Mouse (Mus musculus) spleen, postnatal 0 days (tissue): ENCODE data around the gene Mpc1. TPM values are rescaled to one million over a fixed set of nuclear protein-coding genes. Genes with fewer than 3 reads are reported as not detected.

Source experiments
- polyA plus RNA-seq: library from polyadenylated mRNA; unstranded; fragments of >200 nt; fragmentation: Nextera tagmentation; extraction: Ambion mirVana; gene quantifications from 2 replicates; pipeline ENCODE4 v1.2.1, GENCODE M21; 2015

Mpc1 gene
- 145 and 155 TPM in 2 replicates for polyA plus RNA-seq

DNA sequence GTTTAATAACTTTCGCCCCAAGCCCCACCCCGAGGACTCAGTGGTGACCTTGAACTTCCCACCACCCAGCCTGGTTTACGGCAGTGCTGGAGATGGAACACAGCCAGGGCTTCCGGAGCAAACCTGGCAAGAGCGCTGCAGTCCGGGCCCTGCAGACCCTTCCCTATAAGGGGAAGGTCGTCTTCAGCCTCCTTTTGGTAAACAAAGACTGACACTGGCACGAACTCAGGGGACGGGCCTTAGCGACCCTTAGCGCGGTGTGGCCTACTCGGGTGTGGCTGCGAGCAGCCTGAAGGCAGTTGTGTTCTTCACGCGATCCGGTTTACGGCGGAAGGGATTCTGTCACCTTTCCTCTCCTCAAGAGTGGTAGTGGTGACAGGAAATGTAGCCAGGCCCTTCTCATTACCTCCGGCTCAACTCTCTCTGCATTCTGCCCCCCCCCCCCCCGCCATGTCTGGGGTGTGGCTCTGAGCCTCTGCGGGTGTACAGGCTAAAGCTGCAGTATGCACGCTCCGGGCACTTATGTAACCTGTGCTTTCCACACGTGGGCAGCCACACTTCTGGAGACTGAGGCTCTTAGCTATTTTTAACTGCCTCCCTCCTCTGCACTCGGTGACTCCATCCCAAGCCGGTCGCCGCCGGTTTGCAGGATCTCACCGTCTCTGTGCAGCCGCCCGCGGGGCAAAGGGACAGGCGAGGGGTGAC lies at the start of gene Mpc1:
Mpc1 (plus strand) TSS at position 84 of the 705 bp plus-strand sequence.

GRCm38 (mm10) chr17:8235743-8236142 lies 47.0 kb upstream of the Mpc1 start, which contains the start of gene Ccr6:
TSS of gene Ccr6 (plus strand) at chr17:8236043.

GRCm38 (mm10) chr17:8310838-8311614 lies 28.3 kb downstream of the Mpc1 start, which contains the start of gene Sft2d1:
TSS of gene Sft2d1 (plus strand) at chr17:8311102.

GRCm38 (mm10) chr17:8337159-8337558 lies 54.5 kb downstream of the Mpc1 start, which contains the start of gene Prr18:
TSS of gene Prr18 (plus strand) at chr17:8337459.

Other genes starting within 250 kb of the Mpc1 start
- gene Gm49673, start 135.1 kb upstream of the Mpc1 start, polyA plus RNA-seq: not detected in 2 replicates
- 25.9 and 29.9 TPM in 2 replicates for gene Rnaset2a, start 134.8 kb upstream of the Mpc1 start, polyA plus RNA-seq
- 17.1 and 17.2 TPM in 2 replicates for gene Fgfr1op, start 117.4 kb upstream of the Mpc1 start, polyA plus RNA-seq
- gene Ccr6, start 46.9 kb upstream of the Mpc1 start, polyA plus RNA-seq: 0.73 and 1.4 TPM in 2 replicates
- gene Sft2d1, start 28.2 kb downstream of the Mpc1 start, polyA plus RNA-seq: 82.6 and 83.0 TPM in 2 replicates
- 0.06 and 0.07 TPM in 2 replicates for gene Prr18, start 54.6 kb downstream of the Mpc1 start, polyA plus RNA-seq
- gene T2, start 73.1 kb downstream of the Mpc1 start, polyA plus RNA-seq: 0.13 TPM in 2 replicates
- not detected in 2 replicates for gene T, start 151.5 kb downstream of the Mpc1 start, polyA plus RNA-seq
- 1.1 and 1.3 TPM in 2 replicates for gene Pde10a, start 242.5 kb downstream of the Mpc1 start, polyA plus RNA-seq